Mouse (Mus musculus): ENCODE measurements around the gene Hspb1.

DNA sequence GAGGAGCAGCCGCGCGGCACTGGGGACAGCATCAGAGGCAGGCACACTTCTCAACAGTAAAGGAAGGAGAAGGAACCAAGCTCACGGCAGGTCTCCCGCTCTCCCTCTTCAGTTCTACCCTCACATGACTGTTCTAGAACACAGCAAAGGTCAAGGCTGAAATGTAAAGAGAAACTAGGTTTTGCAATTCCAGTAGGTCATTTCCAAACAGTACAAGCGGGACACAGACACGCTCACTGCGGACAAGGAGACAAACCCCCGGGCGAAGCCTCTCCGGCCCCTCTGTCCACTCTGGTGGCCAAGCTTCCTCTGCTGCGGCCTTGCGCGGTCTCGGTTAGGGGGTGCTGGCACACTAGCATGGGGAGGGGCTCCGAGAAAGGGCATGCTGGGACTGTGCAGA lies 21.3 kb downstream of the Hspb1 start:
- TF ChIP-seq GATA1 (IDR thresholded peaks at IDR 0.05; ENCODE audit: low read length) = no peak
- TF ChIP-seq TAL1 (IDR thresholded peaks at IDR 0.05; ENCODE audit: low read length) = no peak
